Mouse (Mus musculus): ENCODE data around the gene Foxo4. TPM values are rescaled to one million over a fixed set of nuclear protein-coding genes. Genes with fewer than 3 reads are reported as not detected.

Foxo4 gene
- polyA plus RNA-seq, 1 experiment from 2014 or later: 2.5 TPM

DNA sequence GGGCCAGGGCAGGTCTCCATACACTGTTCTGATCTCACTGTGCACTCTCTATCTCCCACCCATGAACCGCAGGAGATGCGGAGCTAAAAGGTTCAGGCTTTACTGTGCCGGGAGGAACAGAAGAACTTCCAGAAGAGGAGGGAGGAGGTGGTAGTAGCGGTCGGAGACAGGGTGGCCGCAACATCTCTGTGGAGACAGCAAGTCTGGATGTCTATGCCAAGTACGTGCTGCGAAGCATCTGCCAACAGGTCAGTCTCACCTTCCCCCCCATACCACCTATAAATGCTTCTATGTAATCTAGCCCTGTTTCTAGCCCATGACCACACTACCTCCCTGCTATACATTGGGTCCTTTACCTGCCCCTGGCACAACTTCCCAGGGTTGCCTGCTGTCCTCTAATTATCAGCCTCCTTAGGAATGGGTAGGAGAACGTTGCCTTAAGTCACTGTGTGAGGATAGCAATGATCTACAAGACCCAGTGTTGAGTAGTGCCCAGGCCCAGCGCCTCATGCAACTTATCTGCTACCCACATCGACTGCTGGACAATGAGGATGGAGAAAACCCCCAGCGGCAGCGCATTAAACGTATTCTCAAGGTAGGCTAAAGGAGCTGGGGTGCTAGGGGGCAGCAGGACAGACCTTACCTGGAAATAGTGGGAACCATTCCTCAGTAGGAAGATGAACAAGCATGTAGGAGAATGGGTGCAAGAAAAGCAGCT is 31.8 kb downstream of the Foxo4 start:
- H3K4me2 ChIP-seq (replicated peaks; ENCODE audit: low read depth, low read length): no peak overlapping the region
- H3K27ac ChIP-seq (ENCODE audit: low read length): no peak overlapping the region
- H3K27me3 ChIP-seq (ENCODE audit: control insufficient read depth, insufficient read depth, low read length): no peaks in the 10 kb centered on the region
- no peaks in the 10 kb centered on the region for H3K4me1 ChIP-seq (ENCODE audit: control insufficient read depth, insufficient read depth, low read length)
- no peak for ATAC-seq (ENCODE audit: insufficient number of reproducible peaks, insufficient read depth, low FRiP score, low read depth)
- no peaks in the 10 kb centered on the region for H3K9me3 ChIP-seq (ENCODE audit: control insufficient read depth, low read depth, low read length)
- no peak overlapping the region for H3K4me3 ChIP-seq (ENCODE audit: low read depth, low read length)
- 92% methylated on average over 14 of the region's 14 CpGs for WGBS
- no peak overlapping the region for H3K9ac ChIP-seq (replicated peaks; ENCODE audit: low read depth, low read length)
- peaks cover 13% of the 10 kb centered on the region for H3K36me3 ChIP-seq (ENCODE audit: control insufficient read depth, insufficient read depth, low read length)

- Histone ChIP-seq H3K36me3 (ENCODE audit: control insufficient read depth, insufficient read depth, low read length) (peaks cover 10% of the 10 kb centered on the region), H3K9me3 (ENCODE audit: control insufficient read depth, low read depth, low read length) (no peaks in the 10 kb centered on the region), H3K4me2 (replicated peaks; ENCODE audit: low read depth, low read length) (no peak overlapping the region), H3K4me3 (ENCODE audit: low read depth, low read length) (no peak overlapping the region), H3K9ac (replicated peaks; ENCODE audit: low read depth, low read length) (no peak overlapping the region), H3K27ac (ENCODE audit: low read length) (no peak overlapping the region), H3K27me3 (ENCODE audit: control insufficient read depth, insufficient read depth, low read length) (no peaks in the 10 kb centered on the region), H3K4me1 (ENCODE audit: control insufficient read depth, insufficient read depth, low read length) (no peaks in the 10 kb centered on the region)
- peak; percentile 56; the same call in 1 of the 2 replicates for ATAC-seq (ENCODE audit: insufficient number of reproducible peaks, insufficient read depth, low FRiP score, low read depth)
- 91% methylated on average over 3 of the region's 3 CpGs for WGBS
Measured at GRCm38 (mm10) chrX:101287543-101287942, 33.2 kb downstream of the Foxo4 start.

GRCm38 (mm10) chrX:101288432-101288831 is 34.1 kb downstream of the Foxo4 start:
- no peak for ATAC-seq (ENCODE audit: insufficient number of reproducible peaks, insufficient read depth, low FRiP score, low read depth)
- H3K9me3 ChIP-seq (ENCODE audit: control insufficient read depth, low read depth, low read length): no peaks in the 10 kb centered on the region
- WGBS: 87% methylated on average over 6 of the region's 6 CpGs
- no peak overlapping the region for H3K27ac ChIP-seq (ENCODE audit: low read length)
- H3K4me2 ChIP-seq (replicated peaks; ENCODE audit: low read depth, low read length): no peak overlapping the region
- H3K4me1 ChIP-seq (ENCODE audit: control insufficient read depth, insufficient read depth, low read length): no peaks in the 10 kb centered on the region
- no peak overlapping the region for H3K4me3 ChIP-seq (ENCODE audit: low read depth, low read length)
- no peaks in the 10 kb centered on the region for H3K27me3 ChIP-seq (ENCODE audit: control insufficient read depth, insufficient read depth, low read length)
- H3K9ac ChIP-seq (replicated peaks; ENCODE audit: low read depth, low read length): no peak overlapping the region
- peaks cover 10% of the 10 kb centered on the region for H3K36me3 ChIP-seq (ENCODE audit: control insufficient read depth, insufficient read depth, low read length)

DNA sequence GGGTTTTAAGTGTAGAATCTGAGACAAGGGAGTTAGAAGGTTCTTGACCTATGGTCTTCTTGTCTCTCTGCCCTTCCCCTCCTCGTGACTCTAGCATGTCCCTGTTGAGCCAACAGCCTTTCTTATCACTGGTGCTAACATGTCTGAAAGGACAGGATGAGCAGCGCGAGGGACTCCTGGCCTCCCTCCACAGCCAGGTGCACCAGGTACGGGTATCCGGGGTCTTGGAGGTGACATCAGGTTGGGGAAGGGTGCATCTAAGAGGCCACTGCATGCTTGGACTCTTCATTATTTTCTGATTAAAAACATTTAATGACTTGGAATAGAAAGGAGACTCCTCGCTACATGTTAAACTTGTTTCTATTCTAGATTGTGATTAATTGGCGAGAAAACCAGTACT is 34.7 kb downstream of the Foxo4 start:
- no peak for ATAC-seq (ENCODE audit: insufficient number of reproducible peaks, insufficient read depth, low FRiP score, low read depth)
- H3K36me3 ChIP-seq (ENCODE audit: control insufficient read depth, insufficient read depth, low read length): peaks cover 10% of the 10 kb centered on the region
- no peak overlapping the region for H3K4me2 ChIP-seq (replicated peaks; ENCODE audit: low read depth, low read length)
- no peak overlapping the region for H3K27ac ChIP-seq (ENCODE audit: low read length)
- no peaks in the 10 kb centered on the region for H3K27me3 ChIP-seq (ENCODE audit: control insufficient read depth, insufficient read depth, low read length)
- H3K4me3 ChIP-seq (ENCODE audit: low read depth, low read length): no peak overlapping the region
- no peaks in the 10 kb centered on the region for H3K4me1 ChIP-seq (ENCODE audit: control insufficient read depth, insufficient read depth, low read length)
- WGBS: 90% methylated on average over 7 of the region's 7 CpGs
- H3K9me3 ChIP-seq (ENCODE audit: control insufficient read depth, low read depth, low read length): no peaks in the 10 kb centered on the region
- H3K9ac ChIP-seq (replicated peaks; ENCODE audit: low read depth, low read length): no peak overlapping the region

GRCm38 (mm10) chrX:101290111-101290510 is 35.8 kb downstream of the Foxo4 start:
- H3K9ac ChIP-seq (replicated peaks; ENCODE audit: low read depth, low read length): no peak overlapping the region
- H3K9me3 ChIP-seq (ENCODE audit: control insufficient read depth, low read depth, low read length): no peaks in the 10 kb centered on the region
- no peak overlapping the region for H3K4me3 ChIP-seq (ENCODE audit: low read depth, low read length)
- H3K36me3 ChIP-seq (ENCODE audit: control insufficient read depth, insufficient read depth, low read length): peaks cover 10% of the 10 kb centered on the region
- no peak overlapping the region for H3K27ac ChIP-seq (ENCODE audit: low read length)
- no peak for ATAC-seq (ENCODE audit: insufficient number of reproducible peaks, insufficient read depth, low FRiP score, low read depth)
- no peak overlapping the region for H3K4me2 ChIP-seq (replicated peaks; ENCODE audit: low read depth, low read length)
- 84% methylated on average over 10 of the region's 10 CpGs for WGBS
- H3K4me1 ChIP-seq (ENCODE audit: control insufficient read depth, insufficient read depth, low read length): no peaks in the 10 kb centered on the region
- H3K27me3 ChIP-seq (ENCODE audit: control insufficient read depth, insufficient read depth, low read length): no peaks in the 10 kb centered on the region

- H3K36me3 ChIP-seq (ENCODE audit: control insufficient read depth, insufficient read depth, low read length): no peaks in the 10 kb centered on the region
- no peaks in the 10 kb centered on the region for H3K27me3 ChIP-seq (ENCODE audit: control insufficient read depth, insufficient read depth, low read length)
- ATAC-seq (ENCODE audit: insufficient number of reproducible peaks, insufficient read depth, low FRiP score, low read depth): peak; percentile 51; the same call in 1 of the 2 replicates
- 14% methylated on average over 22 of the region's 24 CpGs for WGBS
- H3K27ac ChIP-seq (ENCODE audit: low read length): no peak within 1 kb of the TSS
- H3K4me3 ChIP-seq (ENCODE audit: low read depth, low read length): peak within 1 kb of the TSS; percentile 26
- no peaks in the 10 kb centered on the region for H3K9me3 ChIP-seq (ENCODE audit: control insufficient read depth, low read depth, low read length)
- H3K9ac ChIP-seq (replicated peaks; ENCODE audit: low read depth, low read length): peak within 1 kb of the TSS; percentile 14; the same call in 1 of the 2 replicates
- no peaks in the 10 kb centered on the region for H3K4me1 ChIP-seq (ENCODE audit: control insufficient read depth, insufficient read depth, low read length)
- H3K4me2 ChIP-seq (replicated peaks; ENCODE audit: low read depth, low read length): peak within 1 kb of the TSS; percentile 43
Measured at GRCm38 (mm10) chrX:101299055-101299454, 44.7 kb downstream of the Foxo4 start, which contains the start of gene Nlgn3. Nlgn3 (plus strand) TSS chrX:101299168.

DNA sequence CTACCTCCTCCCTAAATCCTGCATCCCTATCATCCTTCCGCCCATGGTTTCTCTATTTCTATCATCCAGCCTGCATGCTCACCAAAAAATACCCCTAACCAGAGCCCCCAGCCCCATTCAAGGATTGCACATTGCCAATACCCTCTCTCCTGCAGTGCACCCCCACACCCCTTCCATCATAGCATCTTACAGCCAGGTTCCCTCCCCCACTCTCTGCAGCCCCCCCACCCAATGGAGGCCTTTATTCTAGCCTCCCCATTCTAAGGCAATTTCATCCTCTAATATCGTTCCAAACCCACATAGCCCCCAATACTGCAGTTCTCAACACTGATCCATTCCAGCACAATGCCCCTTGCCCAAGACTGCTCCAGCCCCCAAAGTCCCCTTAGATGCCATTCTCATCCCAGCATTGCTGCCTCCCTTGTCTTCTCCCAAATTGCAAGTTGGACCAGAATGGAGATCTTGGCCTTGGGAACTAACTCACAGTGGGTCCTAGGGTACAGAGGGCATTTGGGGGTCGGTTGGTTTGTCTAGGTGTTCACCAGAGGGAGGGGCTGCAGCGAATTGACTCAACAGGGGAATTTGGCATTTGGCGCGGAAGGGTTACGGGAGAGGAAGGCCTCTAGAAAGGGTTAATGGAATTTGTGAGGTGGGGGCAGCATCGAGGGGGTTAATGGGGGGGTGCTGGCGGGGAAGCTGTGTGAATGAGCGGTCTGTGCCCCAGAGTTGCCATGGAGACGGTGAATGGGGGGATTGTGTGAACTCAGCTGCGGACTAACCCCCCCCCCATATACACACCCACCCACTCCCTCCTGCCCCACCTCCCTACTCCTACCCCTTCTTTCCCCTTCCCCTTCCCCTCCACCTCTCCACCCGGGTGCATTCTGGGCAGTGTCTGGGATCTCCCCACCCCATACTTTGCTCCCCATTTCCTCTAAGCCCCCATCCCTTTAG is 45.4 kb downstream of the Foxo4 start:
- Histone ChIP-seq H3K9ac (replicated peaks; ENCODE audit: low read depth, low read length) (0 out of 2 replicates have a peak overlapping the region, but pooled peaks have one; percentile 14), H3K27ac (ENCODE audit: low read length) (no peak overlapping the region), H3K4me3 (ENCODE audit: low read depth, low read length) (peak overlapping the region; percentile 26), H3K36me3 (ENCODE audit: control insufficient read depth, insufficient read depth, low read length) (no peaks in the 10 kb centered on the region), H3K4me1 (ENCODE audit: control insufficient read depth, insufficient read depth, low read length) (no peaks in the 10 kb centered on the region), H3K4me2 (replicated peaks; ENCODE audit: low read depth, low read length) (peak overlapping the region; percentile 43), H3K9me3 (ENCODE audit: control insufficient read depth, low read depth, low read length) (no peaks in the 10 kb centered on the region), H3K27me3 (ENCODE audit: control insufficient read depth, insufficient read depth, low read length) (no peaks in the 10 kb centered on the region)
- 24% methylated on average over 12 of the region's 13 CpGs for WGBS
- peak; percentile 57 for ATAC-seq (ENCODE audit: insufficient number of reproducible peaks, insufficient read depth, low FRiP score, low read depth)

- H3K4me3 ChIP-seq (ENCODE audit: low read depth, low read length): peak overlapping the region; percentile 26; the same call in 1 of the 2 replicates
- no peak overlapping the region for H3K9ac ChIP-seq (replicated peaks; ENCODE audit: low read depth, low read length)
- 36% methylated on average over 13 of the region's 13 CpGs for WGBS
- H3K4me2 ChIP-seq (replicated peaks; ENCODE audit: low read depth, low read length): peak overlapping the region; percentile 43
- no peak for ATAC-seq (ENCODE audit: insufficient number of reproducible peaks, insufficient read depth, low FRiP score, low read depth)
- H3K4me1 ChIP-seq (ENCODE audit: control insufficient read depth, insufficient read depth, low read length): no peaks in the 10 kb centered on the region
- H3K36me3 ChIP-seq (ENCODE audit: control insufficient read depth, insufficient read depth, low read length): no peaks in the 10 kb centered on the region
- no peaks in the 10 kb centered on the region for H3K27me3 ChIP-seq (ENCODE audit: control insufficient read depth, insufficient read depth, low read length)
- no peak overlapping the region for H3K27ac ChIP-seq (ENCODE audit: low read length)
- no peaks in the 10 kb centered on the region for H3K9me3 ChIP-seq (ENCODE audit: control insufficient read depth, low read depth, low read length)
Measured at GRCm38 (mm10) chrX:101300427-101301030, 46.2 kb downstream of the Foxo4 start.

Data from stomach, embryonic 14.5 days (tissue).